Mouse (Mus musculus) 3134 (cell line): ENCODE data around the gene Prune1.

ENCODE experiments used
- DNase-seq: peaks from one replicate; pipeline ENCODE4 v3.0.0-alpha.2; 2011; ENCODE audit warnings: low spot score; ENCODE audit not compliant: insufficient read length; ENCODE audit errors: extremely low read depth

Prune1 gene

GRCm38 (mm10) chr3:95281216-95282126 is at the start of gene Prune1, which contains the start of gene Mindy1:
Prune1 (minus strand) TSS chr3:95282076.
Mindy1 (plus strand) TSS chr3:95281345.
- peak; percentile 97 for DNase-seq

- no peak for DNase-seq
Observed at GRCm38 (mm10) chr3:95331528-95331927, 49.7 kb upstream of the Prune1 start.

- no peak for DNase-seq
Observed at GRCm38 (mm10) chr3:95328803-95329404, 47.0 kb upstream of the Prune1 start.

GRCm38 (mm10) chr3:95324454-95325144 is 42.7 kb upstream of the Prune1 start:
- DNase-seq: no peak

- no peak for DNase-seq
Observed at GRCm38 (mm10) chr3:95323429-95323828, 41.6 kb upstream of the Prune1 start.

GRCm38 (mm10) chr3:95319701-95320625 is 38.1 kb upstream of the Prune1 start:
- DNase-seq: no peak

GRCm38 (mm10) chr3:95319110-95319509 is 37.2 kb upstream of the Prune1 start:
- DNase-seq: no peak

- peak; percentile 55 for DNase-seq
Observed at GRCm38 (mm10) chr3:95318548-95318947, 36.7 kb upstream of the Prune1 start.

GRCm38 (mm10) chr3:95317414-95318080 is 35.7 kb upstream of the Prune1 start:
- DNase-seq: peak; percentile 59

- DNase-seq: no peak
Observed at GRCm38 (mm10) chr3:95315844-95316550, 34.1 kb upstream of the Prune1 start.

GRCm38 (mm10) chr3:95315094-95315843 is 33.4 kb upstream of the Prune1 start:
- DNase-seq: peak; percentile 91

GRCm38 (mm10) chr3:95314486-95315093 is 32.7 kb upstream of the Prune1 start, which contains the start of gene Cers2:
Cers2 (plus strand) TSS chr3:95314791.
- no peak for DNase-seq

- no peak for DNase-seq
Observed at GRCm38 (mm10) chr3:95314075-95314474, 32.2 kb upstream of the Prune1 start.

- peak; percentile 62 for DNase-seq
Observed at GRCm38 (mm10) chr3:95313476-95313875, 31.6 kb upstream of the Prune1 start.

- DNase-seq: peak; percentile 85
Observed at GRCm38 (mm10) chr3:95312623-95313022, 30.7 kb upstream of the Prune1 start.

GRCm38 (mm10) chr3:95310968-95311882 is 29.3 kb upstream of the Prune1 start:
- peak; percentile 76 for DNase-seq

GRCm38 (mm10) chr3:95310496-95310895 is 28.6 kb upstream of the Prune1 start:
- DNase-seq: no peak
